Mouse (Mus musculus): ENCODE measurements around the gene Tanc1.

GRCm38 (mm10) chr2:59775148-59775547, 163.3 kb downstream of the Tanc1 start:
- TF ChIP-seq EP300 (IDR thresholded peaks at IDR 0.05; ENCODE audit: low read depth) (no peak), CTCF (IDR thresholded peaks at IDR 0.05; ENCODE audit: low read depth) (no peak)
